Mouse (Mus musculus) megakaryocyte progenitor cell, adult 5-6 weeks (primary cell): ENCODE data around the gene Tmem189. TPM values are rescaled to one million over a fixed set of nuclear protein-coding genes. Genes with fewer than 3 reads are reported as not detected.
"Not testable (repeated sequence)": the region's sequence is repeated elsewhere in the genome, so short reads cannot be mapped to it uniquely, and the experiment has no call there.

ENCODE experiments used
- ATAC-seq: replicated peaks from 2 replicates; pipeline ENCODE4 v1.8.0; 2016; ENCODE audit warnings: mild to moderate bottlenecking, moderate TSS enrichment, inconsistent platforms; ENCODE audit not compliant: poor library complexity
- total RNA-seq, 2 experiments: library from RNA; stranded (forward) in 1 of 2; stranded (reverse) in 1 of 2; fragments of 157-497, 149-512 nt in 1 of 2; fragments of 200-1000 nt in 1 of 2; gene quantifications; 2 replicates each; pipeline versions ENCODE4 v1.2.3 to v1.2.4; 2015 to 2017

Tmem189 gene
- total RNA-seq, 2 experiments from 2014 or later, result 18.0 to 20.0 TPM

GRCm38 (mm10) chr2:167656629-167657478 lies 32.8 kb downstream of the Tmem189 start:
- ATAC-seq, result peak; percentile 67

- no peak for ATAC-seq
Measured at GRCm38 (mm10) chr2:167654911-167655600, 34.6 kb downstream of the Tmem189 start.

DNA sequence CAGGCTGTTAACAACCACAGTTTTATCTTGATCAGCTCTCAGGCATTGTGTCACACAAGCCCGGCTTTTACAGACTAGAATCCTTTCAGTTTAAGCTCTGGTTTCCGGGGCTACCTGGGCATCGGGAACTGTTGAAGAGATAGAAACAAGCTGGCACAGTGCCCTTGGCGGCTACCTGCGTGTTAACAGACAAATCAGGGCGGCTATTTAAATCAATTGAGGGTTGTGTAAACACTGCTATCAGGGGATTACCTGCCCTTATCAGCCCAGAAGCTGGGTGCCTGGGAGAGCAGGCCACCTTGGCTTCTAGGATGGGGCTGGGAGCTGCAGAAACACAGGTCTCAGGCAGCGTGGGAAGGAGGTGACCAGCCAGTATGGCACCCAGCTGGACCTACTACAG lies 36.9 kb downstream of the Tmem189 start:
- no peak for ATAC-seq

DNA sequence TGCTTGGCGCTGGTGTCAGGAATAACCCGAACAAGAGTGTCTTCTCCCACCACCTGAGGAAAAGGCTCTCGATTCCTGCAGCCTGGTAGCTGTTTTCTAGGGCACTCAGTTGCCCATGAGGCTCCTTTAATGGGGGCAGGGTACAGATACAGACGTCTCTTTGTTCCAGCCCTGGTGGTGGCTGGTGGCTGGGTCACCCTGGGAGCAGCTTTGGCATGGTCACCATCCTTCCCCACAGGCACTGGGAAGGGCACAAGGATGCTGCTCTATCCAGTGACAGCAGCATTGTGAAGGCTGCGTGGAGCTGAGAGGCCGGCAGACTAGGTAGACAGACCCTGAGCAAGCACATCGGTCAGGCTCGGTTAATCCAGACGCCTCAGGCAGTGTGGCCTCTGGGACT lies 38.0 kb downstream of the Tmem189 start:
- ATAC-seq, result no peak

DNA sequence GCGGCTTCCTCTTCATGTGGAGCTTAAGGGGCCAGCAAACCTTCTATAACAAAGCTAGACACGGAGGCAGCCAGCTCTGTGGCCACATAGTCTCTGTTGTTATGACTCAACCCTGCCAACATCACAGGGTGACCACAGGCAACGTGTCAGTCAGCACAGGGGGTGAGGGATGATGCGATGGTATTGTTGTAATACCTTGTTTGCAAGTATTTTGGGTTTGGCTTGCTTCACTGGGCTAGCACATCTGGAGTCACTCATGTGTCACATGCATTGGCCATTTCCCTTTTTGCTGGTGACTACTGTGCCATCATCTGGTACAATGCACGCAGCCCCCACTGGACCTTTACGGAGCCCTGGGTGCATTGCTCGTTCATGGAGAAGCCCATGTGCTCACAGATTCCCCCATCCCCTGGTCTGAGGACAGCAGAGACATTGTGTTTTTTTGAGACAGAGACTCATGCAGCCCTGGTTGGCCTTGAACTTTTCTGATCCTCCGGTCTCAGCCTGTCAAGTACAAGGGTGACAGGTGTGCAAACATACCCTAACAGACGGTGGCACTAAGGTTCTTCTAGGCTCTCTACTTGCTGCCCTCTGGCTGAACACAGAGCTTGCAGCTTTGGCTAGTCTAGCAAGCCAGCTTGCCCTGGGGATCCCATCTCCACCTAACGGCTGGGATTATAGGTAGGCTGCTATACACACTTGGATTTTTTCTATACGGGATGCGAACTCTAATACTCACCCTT lies 40.2 kb downstream of the Tmem189 start:
- ATAC-seq, result peak; percentile 88

DNA sequence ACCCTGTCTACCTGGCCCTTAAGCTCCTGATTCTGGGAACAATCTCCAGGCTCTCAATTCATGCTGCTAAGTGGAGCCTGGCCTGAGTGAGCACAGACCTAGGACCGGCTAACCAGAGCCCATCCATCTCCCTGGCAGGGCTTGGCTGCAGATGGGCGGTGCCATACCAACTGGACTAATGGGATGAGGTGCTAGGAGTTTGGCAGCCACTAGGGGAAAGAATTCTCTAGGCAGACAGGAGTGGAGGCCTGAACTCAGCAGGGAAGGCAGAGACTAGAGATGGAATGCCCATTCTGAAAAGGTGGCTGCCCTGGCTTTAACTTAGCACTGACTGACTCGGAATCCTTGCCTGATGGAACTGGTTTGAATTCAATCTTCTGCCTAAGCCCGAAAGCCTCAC lies 43.2 kb downstream of the Tmem189 start:
- ATAC-seq, result no peak; the same call in 1 of the 2 replicates

DNA sequence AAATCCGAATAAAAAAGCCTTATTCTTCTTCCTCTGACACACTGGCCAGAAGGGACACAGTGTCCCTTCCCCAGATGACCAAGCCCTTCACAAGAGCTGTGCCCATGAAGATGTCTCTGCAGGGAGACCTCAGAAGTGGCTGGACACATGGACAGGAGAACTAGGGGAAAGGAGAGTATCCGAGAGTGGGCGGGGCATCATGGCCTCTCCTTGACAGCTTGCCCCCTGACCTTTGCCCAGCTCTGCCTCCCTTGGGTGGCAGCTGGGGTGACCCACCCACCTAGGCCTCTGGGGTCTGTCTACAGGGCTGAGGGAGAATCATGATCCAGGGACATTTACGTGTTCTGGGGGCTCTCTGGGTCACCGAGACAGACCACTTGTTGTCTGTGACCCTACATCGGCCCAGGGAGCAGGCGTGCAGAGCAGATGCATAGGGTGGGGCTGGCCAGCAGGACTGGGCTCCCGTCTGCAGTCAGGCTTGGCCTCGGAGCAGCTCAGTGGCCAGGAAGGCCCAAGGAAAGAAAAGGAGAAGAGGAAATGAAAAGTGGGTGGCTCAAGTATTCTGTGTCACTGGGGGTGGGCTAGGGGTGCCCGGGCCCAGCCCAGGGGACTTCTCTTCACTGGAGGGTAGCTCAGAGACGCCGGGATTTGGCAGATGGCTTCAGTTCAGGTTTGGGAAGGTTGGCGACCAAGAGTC lies 46.1 kb downstream of the Tmem189 start:
- ATAC-seq, result not testable (repeated sequence)

- no peak for ATAC-seq
Measured at GRCm38 (mm10) chr2:167642164-167642563, 47.5 kb downstream of the Tmem189 start.

DNA sequence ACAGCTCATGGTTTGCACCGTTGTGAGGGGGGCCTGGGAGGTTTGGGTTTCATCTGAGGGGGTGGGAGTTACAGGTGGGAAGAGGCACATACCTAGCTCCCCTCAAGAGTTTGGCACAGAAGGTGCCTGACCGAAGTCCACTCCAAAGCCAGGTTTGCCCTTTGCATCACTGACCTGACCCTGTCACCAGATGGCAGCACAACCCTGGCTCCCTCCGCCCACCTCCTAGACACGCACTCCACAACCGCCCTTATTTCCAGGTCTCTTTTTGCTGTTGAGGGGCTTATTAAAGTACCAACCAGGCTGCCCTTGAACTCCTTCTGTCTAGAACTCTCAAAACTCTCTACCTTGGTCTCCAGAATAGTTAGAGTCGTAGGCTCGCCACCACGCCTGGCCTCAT lies 48.3 kb downstream of the Tmem189 start:
- ATAC-seq, result peak; percentile 93

DNA sequence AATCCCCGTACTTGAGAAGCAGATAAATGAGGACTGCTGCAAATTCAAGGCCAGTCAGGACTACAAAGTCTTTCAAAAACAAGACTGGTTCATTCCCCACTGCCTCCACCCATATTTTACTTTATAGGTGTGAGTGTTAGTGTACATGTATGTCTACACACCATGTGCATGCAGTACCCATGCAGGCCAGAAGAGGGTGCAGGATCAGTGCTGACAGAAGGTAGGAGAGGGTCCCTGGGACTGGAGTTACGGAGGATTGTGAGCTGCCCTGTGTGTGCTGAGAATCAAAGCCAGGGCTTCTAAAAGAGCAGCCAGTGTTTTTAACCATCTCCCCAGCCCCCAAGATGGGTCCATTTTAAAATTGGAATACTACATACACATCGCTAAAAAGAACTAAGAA lies 49.3 kb downstream of the Tmem189 start:
- peak; percentile 63 for ATAC-seq

GRCm38 (mm10) chr2:167634865-167635512 lies 54.6 kb downstream of the Tmem189 start:
- ATAC-seq, result no peak

DNA sequence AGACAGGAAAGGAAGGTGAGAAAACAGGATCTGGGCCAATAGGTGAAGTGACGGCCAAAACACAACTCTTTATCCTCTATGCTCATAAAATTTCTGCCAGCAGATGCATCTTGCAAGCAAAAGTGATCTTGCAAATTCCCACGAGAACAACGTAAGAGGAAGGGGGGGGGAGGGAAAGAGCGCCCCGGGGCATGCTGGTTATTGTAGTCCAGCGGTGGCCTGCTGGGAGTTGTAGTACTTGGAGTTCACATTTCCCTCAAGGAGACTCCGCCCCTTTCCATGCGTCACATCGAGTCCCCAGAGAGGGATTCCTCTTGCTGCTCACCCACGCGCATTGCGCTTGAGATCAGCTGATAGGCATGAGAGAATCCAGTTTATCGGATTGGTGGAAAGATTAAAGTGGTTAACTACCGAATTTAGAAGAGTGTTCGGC lies 55.3 kb downstream of the Tmem189 start:
- peak; percentile 85 for ATAC-seq

DNA sequence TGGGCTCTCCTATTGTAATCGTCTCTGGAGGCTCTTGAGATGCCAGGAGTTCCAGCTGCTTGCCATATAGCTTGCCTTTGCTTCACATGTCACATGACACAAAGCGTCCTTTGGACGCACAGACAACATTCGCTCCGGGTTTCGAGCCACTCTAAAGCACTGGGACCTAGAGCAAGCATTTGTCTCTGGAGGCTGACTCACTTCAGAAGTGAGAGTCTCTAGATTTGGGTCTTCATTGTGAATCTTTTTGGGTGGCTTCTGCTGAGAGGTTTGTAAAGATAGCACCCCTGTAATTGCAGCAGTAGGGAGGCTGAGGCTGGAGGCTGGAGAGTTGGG lies 56.1 kb downstream of the Tmem189 start:
- ATAC-seq, result no peak

DNA sequence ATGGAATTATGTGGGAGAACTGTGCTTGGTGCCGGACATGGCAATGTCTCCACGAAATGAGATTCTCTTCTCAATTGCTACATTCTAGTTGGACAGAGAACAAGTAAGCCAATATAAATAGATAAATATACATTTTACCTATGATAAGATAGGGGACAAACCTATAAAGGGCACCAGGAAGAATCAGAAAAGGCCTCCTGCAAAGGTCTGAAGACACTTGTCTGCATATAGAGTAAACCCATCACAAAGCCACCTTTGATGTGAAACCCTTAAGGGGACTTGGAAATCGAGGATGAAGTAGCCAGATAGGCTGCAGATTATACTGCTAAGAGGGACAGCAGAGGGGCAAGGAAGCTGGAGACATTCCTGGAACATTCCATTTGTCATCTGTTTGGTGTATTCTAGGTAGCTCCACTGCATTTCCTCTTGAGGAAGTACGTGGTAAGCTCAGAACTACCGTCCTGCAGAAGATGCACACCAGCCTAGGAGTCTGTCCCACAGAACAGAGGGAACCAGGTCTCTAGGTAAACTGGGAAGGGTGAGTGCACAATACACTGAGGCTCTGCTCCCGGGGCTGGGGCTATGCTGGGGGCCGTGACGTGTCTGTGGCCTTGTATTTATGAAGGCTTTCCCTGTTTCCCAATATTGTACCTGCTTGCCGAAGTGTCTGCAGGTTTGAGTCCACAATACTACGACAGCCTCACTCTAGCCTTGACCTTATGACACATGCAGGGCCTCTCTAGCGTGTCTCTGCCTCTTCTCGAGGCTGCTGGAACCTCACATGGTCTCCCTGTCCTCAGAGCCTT lies 56.7 kb downstream of the Tmem189 start:
- ATAC-seq, result no peak

DNA sequence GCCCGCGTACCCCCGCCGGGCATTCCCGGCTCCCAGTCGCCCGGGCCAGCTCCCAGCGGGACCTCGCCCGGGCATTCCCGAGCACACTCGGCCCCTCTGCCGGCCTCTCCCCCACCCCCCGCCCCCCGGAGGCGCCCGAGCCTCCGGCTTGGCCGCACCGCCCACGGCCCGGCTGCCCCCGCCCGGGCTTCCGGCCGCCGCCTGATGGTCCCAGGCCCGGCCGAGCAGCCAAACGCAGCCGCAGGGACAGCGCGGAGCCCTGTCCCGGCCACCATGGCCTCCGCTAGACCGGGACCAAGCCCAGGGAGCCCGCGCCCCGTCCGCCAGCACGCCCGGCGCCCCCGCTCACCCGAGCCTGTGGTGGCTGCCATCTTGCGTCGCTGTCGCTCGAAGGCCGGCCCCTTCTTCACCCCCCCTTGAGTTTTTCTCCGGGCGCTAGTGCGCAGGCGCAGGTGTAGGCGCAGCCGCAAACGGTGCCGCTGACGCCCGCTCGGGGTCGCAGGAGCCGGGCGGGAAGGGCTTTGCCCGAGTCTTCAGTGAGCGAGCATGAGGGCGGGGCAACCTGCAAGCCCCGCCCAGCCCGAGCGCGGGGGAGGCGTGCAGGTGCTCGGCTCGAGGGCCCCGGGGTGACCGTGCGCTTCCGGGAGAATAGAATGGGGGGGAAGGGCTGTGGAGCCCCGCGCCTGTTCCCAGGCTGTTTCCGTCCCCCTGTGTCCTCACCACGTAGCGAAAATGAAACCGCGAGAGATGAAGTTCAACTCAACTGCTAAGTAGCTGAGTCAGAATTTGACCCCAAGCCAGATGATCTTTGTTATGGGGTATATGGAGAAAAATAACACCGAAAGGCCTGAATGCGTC lies 57.8 kb downstream of the Tmem189 start, which contains the start of gene Ube2v1:
Gene Ube2v1, minus strand, starts transcription at position 505 of the 858 bp plus-strand sequence.
- ATAC-seq, result peak; percentile 70

- no peak for ATAC-seq
Measured at GRCm38 (mm10) chr2:167631181-167631590, 58.4 kb downstream of the Tmem189 start.

- ATAC-seq, result no peak
Measured at GRCm38 (mm10) chr2:167630421-167630820, 59.2 kb downstream of the Tmem189 start.

GRCm38 (mm10) chr2:167629665-167630209 lies 59.9 kb downstream of the Tmem189 start:
- no peak for ATAC-seq
